Mouse (Mus musculus) megakaryocyte, embryonic 14.5 days (primary cell): ENCODE data around the gene Myo15b.

Experiments used
- FLI1 ChIP-seq: IDR thresholded peaks from 2 replicates; pipeline ENCODE4 v1.6.1; 2012; ENCODE audit warnings: low read length, inconsistent platforms, mixed read lengths
- GATA1 ChIP-seq: IDR thresholded peaks from 3 replicates; pipeline ENCODE4 v1.6.1; 2012; ENCODE audit warnings: mixed read lengths, low read length, inconsistent platforms, borderline replicate concordance

GRCm38 (mm10) chr11:115898886-115899285, 40.7 kb downstream of the Myo15b start:
- no peak for TF ChIP-seq GATA1
- no peak for TF ChIP-seq FLI1
